Mouse (Mus musculus): ENCODE data around the gene Mxi1. TPM values are rescaled to one million over a fixed set of nuclear protein-coding genes. Genes with fewer than 3 reads are reported as not detected.

Mxi1 gene
- polyA plus RNA-seq, 1 experiment from 2014 or later = 59.6 TPM

DNA sequence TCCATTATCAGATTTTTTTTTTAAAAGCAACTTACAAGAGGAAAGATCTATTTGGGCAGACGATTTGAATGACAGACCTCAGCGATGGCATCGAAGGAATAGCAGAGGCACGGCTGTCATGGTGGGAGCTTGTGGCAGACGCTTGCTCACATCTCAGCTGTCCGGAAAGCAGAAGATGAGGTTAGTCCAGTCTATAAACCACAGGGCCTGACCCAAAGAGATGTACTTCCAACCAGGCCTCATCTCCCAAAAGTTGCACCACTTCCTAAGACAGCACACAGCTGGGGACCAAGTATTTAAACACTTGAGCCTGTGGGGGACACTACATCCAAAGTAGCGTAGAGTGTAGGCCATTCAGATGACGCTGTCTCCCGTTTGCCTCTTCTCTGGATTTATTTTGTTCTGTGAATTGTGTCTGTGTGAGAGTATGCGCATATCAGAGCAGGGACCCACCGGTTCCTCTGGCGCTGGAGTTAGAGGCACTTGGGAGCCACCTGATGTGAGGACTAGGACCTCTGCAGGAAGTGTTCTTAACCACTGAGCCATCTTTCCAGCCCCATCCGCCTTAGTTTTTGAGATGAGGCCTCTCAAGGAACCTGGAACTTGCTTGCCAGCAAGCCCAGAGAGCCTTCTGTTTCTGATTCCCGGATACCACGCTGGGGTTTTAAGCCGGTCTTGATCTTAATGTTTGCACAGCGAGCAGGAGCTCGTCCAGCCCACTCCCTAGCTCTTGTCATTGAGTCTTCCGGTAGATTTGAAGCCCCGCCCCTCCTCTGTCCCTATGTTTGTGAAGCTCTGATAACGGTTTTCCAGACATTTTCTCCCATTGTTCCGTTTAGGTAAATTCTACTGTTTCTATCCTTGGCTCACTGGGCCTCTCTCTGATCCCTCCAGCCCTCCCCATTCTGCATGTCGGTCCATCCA, 13.7 kb upstream of the Mxi1 start:
- H3K9ac ChIP-seq (ENCODE audit: low read depth, low read length) = no peak overlapping the region
- no peak overlapping the region for H3K4me3 ChIP-seq (ENCODE audit: low read depth, low read length)

DNA sequence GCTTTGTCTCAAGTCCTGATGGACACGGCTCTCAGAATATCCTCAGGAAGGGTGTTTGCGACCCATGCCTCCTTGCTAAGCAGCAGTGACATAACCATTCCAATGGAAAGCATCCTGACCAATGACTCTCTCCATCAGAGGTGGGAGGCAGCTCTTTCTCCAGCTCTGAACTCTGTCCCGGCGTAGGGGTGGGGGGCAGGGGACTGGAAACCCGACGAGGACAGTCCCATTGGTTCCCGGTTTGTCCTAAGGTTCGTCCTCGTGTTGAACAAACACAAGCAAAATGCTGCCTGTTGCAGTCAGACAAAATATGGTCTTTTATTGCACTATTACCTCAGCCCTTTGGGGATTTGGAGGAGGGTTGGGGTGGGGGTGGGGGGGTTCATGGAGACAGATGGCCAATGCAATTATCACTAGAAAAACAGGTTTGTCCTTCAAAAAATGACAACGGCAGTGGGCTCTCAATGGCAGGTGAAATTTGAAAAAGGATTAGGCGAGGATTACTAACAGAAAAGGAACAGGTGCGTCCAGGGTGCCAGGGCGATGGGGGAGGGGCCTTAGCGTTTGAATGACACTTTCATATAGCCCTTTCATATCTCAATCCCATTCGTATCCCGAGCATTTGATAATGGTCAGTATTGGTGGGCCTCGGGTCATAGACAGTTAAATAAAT, 11.0 kb upstream of the Mxi1 start:
- Histone ChIP-seq H3K27me3 (ENCODE audit: control insufficient read depth, insufficient read depth, low read length) (no peaks in the 10 kb centered on the region), H3K36me3 (ENCODE audit: control insufficient read depth, insufficient read depth, low read length) (no peaks in the 10 kb centered on the region), H3K9ac (ENCODE audit: low read depth, low read length) (no peak overlapping the region), H3K27ac (ENCODE audit: low read depth, low read length) (no peak overlapping the region), H3K4me3 (ENCODE audit: low read depth, low read length) (no peak overlapping the region), H3K4me2 (replicated peaks; ENCODE audit: low read depth, low read length) (no peak overlapping the region), H3K4me1 (replicated peaks; ENCODE audit: control insufficient read depth, insufficient read depth, low read length) (no peaks in the 10 kb centered on the region), H3K9me3 (ENCODE audit: control insufficient read depth, low read length) (no peaks in the 10 kb centered on the region)
- 68% methylated on average over 17 of the region's 17 CpGs for WGBS
- ATAC-seq (ENCODE audit: low FRiP score) (no peak), DNase-seq (ENCODE audit: low spot score) (no peak)

More for the DNA sequence above, 13.7 kb upstream of the Mxi1 start:
- ATAC-seq (ENCODE audit: low FRiP score) (no peak), DNase-seq (ENCODE audit: low spot score) (no peak)
- Histone ChIP-seq H3K4me2 (replicated peaks; ENCODE audit: low read depth, low read length) (no peak overlapping the region), H3K36me3 (ENCODE audit: control insufficient read depth, insufficient read depth, low read length) (no peaks in the 10 kb centered on the region), H3K27me3 (ENCODE audit: control insufficient read depth, insufficient read depth, low read length) (no peaks in the 10 kb centered on the region), H3K27ac (ENCODE audit: low read depth, low read length) (no peak overlapping the region), H3K9me3 (ENCODE audit: control insufficient read depth, low read length) (no peaks in the 10 kb centered on the region), H3K4me1 (replicated peaks; ENCODE audit: control insufficient read depth, insufficient read depth, low read length) (no peaks in the 10 kb centered on the region)
- WGBS = 74% methylated on average over 23 of the region's 23 CpGs

DNA sequence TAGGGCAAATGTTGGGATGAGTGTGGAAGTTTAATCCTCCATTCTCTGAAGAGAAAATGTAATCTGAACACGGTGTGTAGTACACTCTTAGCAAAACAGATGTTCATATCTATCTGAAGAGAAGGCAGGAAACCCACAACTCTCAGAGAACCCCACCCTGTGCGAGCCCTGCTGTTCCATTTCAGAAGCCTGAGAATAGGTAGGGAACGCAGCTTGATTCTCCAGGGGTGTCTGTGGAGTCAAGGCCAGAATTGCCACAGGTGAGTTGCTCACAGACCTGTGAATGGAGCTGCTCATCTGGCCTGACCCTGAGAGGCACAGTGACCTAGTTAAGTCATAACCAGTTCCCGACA, 10.5 kb upstream of the Mxi1 start:
- no peaks in the 10 kb centered on the region for H3K27me3 ChIP-seq (ENCODE audit: control insufficient read depth, insufficient read depth, low read length)
- H3K9ac ChIP-seq (ENCODE audit: low read depth, low read length) = no peak overlapping the region
- no peak overlapping the region for H3K27ac ChIP-seq (ENCODE audit: low read depth, low read length)
- no peaks in the 10 kb centered on the region for H3K9me3 ChIP-seq (ENCODE audit: control insufficient read depth, low read length)
- H3K4me2 ChIP-seq (replicated peaks; ENCODE audit: low read depth, low read length) = no peak overlapping the region
- H3K4me1 ChIP-seq (replicated peaks; ENCODE audit: control insufficient read depth, insufficient read depth, low read length) = no peaks in the 10 kb centered on the region
- no peak overlapping the region for H3K4me3 ChIP-seq (ENCODE audit: low read depth, low read length)
- no peak for DNase-seq (ENCODE audit: low spot score)
- WGBS = 88% methylated on average over 4 of the region's 4 CpGs
- ATAC-seq (ENCODE audit: low FRiP score) = no peak
- no peaks in the 10 kb centered on the region for H3K36me3 ChIP-seq (ENCODE audit: control insufficient read depth, insufficient read depth, low read length)

DNA sequence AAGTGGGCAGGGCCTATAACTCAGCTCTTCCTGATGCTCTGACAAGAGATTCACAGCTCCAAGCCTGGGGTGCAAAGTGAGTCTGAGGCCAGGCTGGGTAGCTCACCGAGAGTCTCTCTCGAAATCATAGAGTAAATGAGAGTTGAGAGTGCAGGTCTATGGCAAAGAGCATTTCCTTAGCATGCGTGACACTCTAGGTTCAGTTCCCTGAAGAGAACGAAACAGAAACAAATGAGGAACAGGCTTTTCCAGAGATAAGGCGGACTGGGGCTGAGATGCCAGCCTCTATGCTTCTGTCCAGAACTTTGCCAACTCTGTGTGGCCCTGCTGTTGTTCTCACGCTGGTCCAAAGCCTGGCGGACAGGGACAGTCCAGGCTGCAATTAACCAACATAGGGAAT, 6.9 kb upstream of the Mxi1 start:
- H3K4me1 ChIP-seq (replicated peaks; ENCODE audit: control insufficient read depth, insufficient read depth, low read length) = 0 out of 2 replicates have a peak, but pooled peaks cover 2% of the 10 kb centered on the region
- no peak overlapping the region for H3K27ac ChIP-seq (ENCODE audit: low read depth, low read length)
- no peak overlapping the region for H3K4me3 ChIP-seq (ENCODE audit: low read depth, low read length)
- WGBS = 88% methylated on average over 7 of the region's 7 CpGs
- H3K9me3 ChIP-seq (ENCODE audit: control insufficient read depth, low read length) = no peaks in the 10 kb centered on the region
- no peaks in the 10 kb centered on the region for H3K36me3 ChIP-seq (ENCODE audit: control insufficient read depth, insufficient read depth, low read length)
- no peak overlapping the region for H3K9ac ChIP-seq (ENCODE audit: low read depth, low read length)
- no peaks in the 10 kb centered on the region for H3K27me3 ChIP-seq (ENCODE audit: control insufficient read depth, insufficient read depth, low read length)
- no peak overlapping the region for H3K4me2 ChIP-seq (replicated peaks; ENCODE audit: low read depth, low read length)
- no peak for ATAC-seq (ENCODE audit: low FRiP score)
- no peak for DNase-seq (ENCODE audit: low spot score)

DNA sequence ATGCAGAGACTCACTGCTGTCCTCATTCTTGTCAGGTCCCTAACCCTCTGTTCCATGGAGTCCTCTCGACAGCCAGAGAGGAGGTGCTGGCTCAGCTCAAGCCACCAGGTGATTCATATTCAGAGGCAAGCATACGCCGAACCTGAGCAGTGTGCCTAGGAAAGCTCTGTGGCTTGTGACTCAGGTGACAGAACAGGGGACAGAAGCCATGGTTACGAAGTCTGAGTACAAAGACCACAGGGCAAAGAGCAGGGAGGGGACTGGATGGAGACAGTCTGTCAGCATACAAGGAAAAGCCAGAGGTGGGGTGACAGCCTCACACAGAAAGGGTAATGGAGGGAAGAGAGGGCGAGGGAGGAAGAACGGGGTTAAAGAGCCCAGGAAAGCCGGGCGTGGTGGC, 4.7 kb upstream of the Mxi1 start:
- 88% methylated on average over 8 of the region's 8 CpGs for WGBS
- H3K27ac ChIP-seq (ENCODE audit: low read depth, low read length) = no peak overlapping the region
- H3K4me3 ChIP-seq (ENCODE audit: low read depth, low read length) = no peak overlapping the region
- ATAC-seq (ENCODE audit: low FRiP score) (no peak), DNase-seq (ENCODE audit: low spot score) (no peak)
- no peak overlapping the region for H3K9ac ChIP-seq (ENCODE audit: low read depth, low read length)
- no peaks in the 10 kb centered on the region for H3K9me3 ChIP-seq (ENCODE audit: control insufficient read depth, low read length)
- H3K4me2 ChIP-seq (replicated peaks; ENCODE audit: low read depth, low read length) = no peak overlapping the region
- H3K27me3 ChIP-seq (ENCODE audit: control insufficient read depth, insufficient read depth, low read length) = no peaks in the 10 kb centered on the region
- 0 out of 2 replicates have a peak, but pooled peaks cover 4% of the 10 kb centered on the region for H3K4me1 ChIP-seq (replicated peaks; ENCODE audit: control insufficient read depth, insufficient read depth, low read length)
- H3K36me3 ChIP-seq (ENCODE audit: control insufficient read depth, insufficient read depth, low read length) = no peaks in the 10 kb centered on the region

DNA sequence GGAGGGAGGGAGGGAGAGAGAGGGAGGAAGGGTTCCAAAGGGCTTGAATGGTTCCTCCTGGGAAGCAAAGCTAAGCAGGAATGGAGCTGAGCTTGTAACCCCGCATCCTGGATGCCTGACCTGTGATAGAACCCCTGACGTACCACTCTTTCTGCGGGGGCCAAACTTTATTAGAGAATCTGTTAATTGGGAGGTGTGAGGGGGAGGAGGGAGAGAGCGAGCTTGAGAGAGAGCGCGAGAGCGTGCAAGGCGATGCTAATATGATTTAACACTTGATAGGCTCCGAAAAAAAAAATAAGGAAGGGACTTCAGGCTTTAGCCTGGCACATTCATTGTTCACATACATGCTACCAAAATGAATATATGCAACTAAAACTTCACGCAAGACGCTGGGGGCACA, 3.6 kb upstream of the Mxi1 start:
- Histone ChIP-seq H3K4me1 (replicated peaks; ENCODE audit: control insufficient read depth, insufficient read depth, low read length) (0 out of 2 replicates have a peak, but pooled peaks cover 4% of the 10 kb centered on the region), H3K4me2 (replicated peaks; ENCODE audit: low read depth, low read length) (no peak overlapping the region), H3K4me3 (ENCODE audit: low read depth, low read length) (no peak overlapping the region), H3K9ac (ENCODE audit: low read depth, low read length) (no peak overlapping the region), H3K27ac (ENCODE audit: low read depth, low read length) (peak overlapping the region; percentile 24; the same call in 1 of the 2 replicates), H3K9me3 (ENCODE audit: control insufficient read depth, low read length) (no peaks in the 10 kb centered on the region), H3K36me3 (ENCODE audit: control insufficient read depth, insufficient read depth, low read length) (no peaks in the 10 kb centered on the region), H3K27me3 (ENCODE audit: control insufficient read depth, insufficient read depth, low read length) (no peaks in the 10 kb centered on the region)
- ATAC-seq (ENCODE audit: low FRiP score) = no peak
- 23% methylated on average over 11 of the region's 11 CpGs for WGBS
- DNase-seq (ENCODE audit: low spot score) = peak; percentile 38

DNA sequence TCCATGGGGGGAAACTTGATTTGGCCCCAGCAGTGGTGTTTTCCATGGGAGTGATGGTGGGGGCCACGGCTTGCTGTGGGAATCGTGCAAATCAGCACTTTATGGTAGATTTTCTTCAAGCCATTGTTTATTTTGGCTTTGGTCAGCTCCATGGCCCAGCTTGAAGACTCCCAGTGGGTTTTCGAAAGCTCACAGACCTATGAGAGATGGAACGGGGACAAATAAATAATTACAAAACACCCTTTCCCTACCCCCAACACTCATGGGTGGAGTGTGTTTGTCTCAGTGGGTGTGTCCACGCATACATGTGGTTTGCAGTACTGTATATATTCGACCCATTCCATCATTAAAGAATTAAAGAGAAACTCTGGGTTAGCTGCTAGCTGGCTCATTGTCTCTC, 3.1 kb upstream of the Mxi1 start:
- Histone ChIP-seq H3K27ac (ENCODE audit: low read depth, low read length) (peak overlapping the region; percentile 24; the same call in 1 of the 2 replicates), H3K4me3 (ENCODE audit: low read depth, low read length) (no peak overlapping the region), H3K36me3 (ENCODE audit: control insufficient read depth, insufficient read depth, low read length) (no peaks in the 10 kb centered on the region), H3K4me1 (replicated peaks; ENCODE audit: control insufficient read depth, insufficient read depth, low read length) (0 out of 2 replicates have a peak, but pooled peaks cover 4% of the 10 kb centered on the region), H3K9ac (ENCODE audit: low read depth, low read length) (peak overlapping the region; percentile 1; the same call in 1 of the 2 replicates), H3K9me3 (ENCODE audit: control insufficient read depth, low read length) (no peaks in the 10 kb centered on the region), H3K4me2 (replicated peaks; ENCODE audit: low read depth, low read length) (no peak overlapping the region), H3K27me3 (ENCODE audit: control insufficient read depth, insufficient read depth, low read length) (no peaks in the 10 kb centered on the region)
- WGBS = 40% methylated on average over 6 of the region's 6 CpGs
- DNase-seq (ENCODE audit: low spot score) (peak; percentile 33), ATAC-seq (ENCODE audit: low FRiP score) (no peak)

DNA sequence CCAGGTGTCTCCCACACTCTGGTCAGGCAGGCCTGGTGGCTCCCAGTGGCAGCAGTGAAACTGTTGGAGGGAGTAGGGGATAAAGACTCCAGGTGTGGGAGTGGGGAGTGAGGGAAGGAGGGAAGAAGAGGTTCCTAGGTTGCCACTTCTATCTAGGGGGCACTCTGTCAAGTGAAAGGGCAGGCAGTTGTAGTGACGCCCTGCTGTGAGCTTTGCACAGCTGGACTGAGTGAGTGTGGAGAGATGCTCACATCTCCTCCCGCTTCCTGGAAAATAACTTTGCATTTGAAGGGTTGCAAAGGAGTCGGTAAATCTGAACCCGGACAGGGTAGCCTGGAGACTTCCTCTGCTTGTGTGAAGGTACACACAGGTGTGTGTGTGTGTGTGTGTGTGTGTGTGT, 687 bp upstream of the Mxi1 start:
- H3K27ac ChIP-seq (ENCODE audit: low read depth, low read length) = no peak overlapping the region
- no peaks in the 10 kb centered on the region for H3K36me3 ChIP-seq (ENCODE audit: control insufficient read depth, insufficient read depth, low read length)
- WGBS = 7% methylated on average over 4 of the region's 4 CpGs
- no peak for ATAC-seq (ENCODE audit: low FRiP score)
- no peaks in the 10 kb centered on the region for H3K9me3 ChIP-seq (ENCODE audit: control insufficient read depth, low read length)
- H3K4me2 ChIP-seq (replicated peaks; ENCODE audit: low read depth, low read length) = 0 out of 2 replicates have a peak overlapping the region, but pooled peaks have one; percentile 3
- no peaks in the 10 kb centered on the region for H3K27me3 ChIP-seq (ENCODE audit: control insufficient read depth, insufficient read depth, low read length)
- H3K4me1 ChIP-seq (replicated peaks; ENCODE audit: control insufficient read depth, insufficient read depth, low read length) = 0 out of 2 replicates have a peak, but pooled peaks cover 4% of the 10 kb centered on the region
- peak overlapping the region; percentile 27; the same call in 1 of the 2 replicates for H3K9ac ChIP-seq (ENCODE audit: low read depth, low read length)
- no peak overlapping the region for H3K4me3 ChIP-seq (ENCODE audit: low read depth, low read length)
- DNase-seq (ENCODE audit: low spot score) = peak; percentile 22

Measured in hindbrain, embryonic 11.5 days (tissue).